Mouse (Mus musculus): ENCODE results near the gene Mdc1.

The Mdc1 gene

DNA sequence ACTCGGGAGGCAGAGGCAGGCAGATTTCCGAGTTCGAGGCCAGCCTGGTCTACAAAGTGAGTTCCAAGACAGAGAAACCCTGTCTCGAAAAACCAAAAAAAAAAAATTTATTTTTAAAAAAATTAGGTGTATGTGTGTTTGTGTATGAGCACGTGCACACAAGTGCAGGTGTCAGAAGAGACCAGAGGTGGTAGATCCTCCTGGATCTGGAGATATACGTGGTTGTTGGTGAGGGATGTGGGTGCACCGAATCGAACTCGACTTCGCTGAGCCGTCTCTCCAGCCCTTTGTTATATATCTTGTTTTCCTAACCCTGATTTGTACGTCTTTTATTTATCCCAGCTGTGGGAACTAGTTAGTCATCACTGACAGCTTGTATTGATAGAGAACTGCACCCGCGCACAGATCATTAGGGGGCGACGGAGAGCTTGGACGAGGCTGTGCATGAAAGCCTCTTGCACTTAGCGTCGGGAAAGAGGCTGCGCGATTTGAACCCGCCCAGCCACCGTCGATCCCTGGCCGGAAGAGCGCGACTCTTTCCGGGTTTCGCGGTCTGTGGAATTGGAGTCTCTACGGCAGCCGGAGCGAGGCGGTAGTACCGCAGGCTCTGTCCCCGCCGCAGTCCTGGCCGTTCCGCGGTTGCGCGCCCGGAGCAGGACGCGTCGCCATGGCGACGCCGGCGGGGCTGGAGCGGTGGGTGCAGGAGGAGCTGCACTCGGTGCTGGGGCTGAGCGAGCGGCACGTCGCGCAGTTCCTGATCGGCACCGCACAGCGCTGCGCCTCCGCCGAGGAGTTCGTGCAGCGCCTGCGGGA is 38.1 kb downstream of the Mdc1 start, which contains the start of gene Dhx16:
Gene Dhx16 (plus strand): TSS at position 575 of the 813 bp plus-strand sequence.
- DNase-seq (ENCODE audit: low read depth, low spot score): peak; percentile 96

DNA sequence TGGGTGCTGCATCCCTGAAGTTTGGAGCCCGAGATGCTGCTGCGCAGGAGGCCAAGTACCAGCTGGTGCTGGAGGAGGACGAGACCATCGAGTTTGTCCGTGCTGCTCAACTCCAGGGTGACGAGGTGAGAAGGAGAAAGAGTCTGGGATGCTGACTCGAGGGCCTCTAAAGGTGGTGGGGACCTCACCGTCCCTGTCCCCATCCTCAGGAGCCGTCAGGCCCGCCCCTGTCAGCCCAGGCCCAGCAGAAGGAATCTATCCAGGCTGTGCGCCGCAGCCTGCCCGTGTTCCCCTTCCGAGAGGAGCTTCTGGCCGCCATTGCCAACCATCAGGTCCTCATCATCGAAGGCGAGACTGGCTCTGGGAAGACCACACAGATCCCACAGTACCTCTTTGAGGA is 41.6 kb downstream of the Mdc1 start:
- DNase-seq (ENCODE audit: low read depth, low spot score): no peak

- DNase-seq (ENCODE audit: low read depth, low spot score): no peak
Measured at GRCm38 (mm10) chr17:35883777-35884176, 42.5 kb downstream of the Mdc1 start.

- DNase-seq (ENCODE audit: low read depth, low spot score): no peak
Measured at GRCm38 (mm10) chr17:35887725-35888124, 46.4 kb downstream of the Mdc1 start.

DNA sequence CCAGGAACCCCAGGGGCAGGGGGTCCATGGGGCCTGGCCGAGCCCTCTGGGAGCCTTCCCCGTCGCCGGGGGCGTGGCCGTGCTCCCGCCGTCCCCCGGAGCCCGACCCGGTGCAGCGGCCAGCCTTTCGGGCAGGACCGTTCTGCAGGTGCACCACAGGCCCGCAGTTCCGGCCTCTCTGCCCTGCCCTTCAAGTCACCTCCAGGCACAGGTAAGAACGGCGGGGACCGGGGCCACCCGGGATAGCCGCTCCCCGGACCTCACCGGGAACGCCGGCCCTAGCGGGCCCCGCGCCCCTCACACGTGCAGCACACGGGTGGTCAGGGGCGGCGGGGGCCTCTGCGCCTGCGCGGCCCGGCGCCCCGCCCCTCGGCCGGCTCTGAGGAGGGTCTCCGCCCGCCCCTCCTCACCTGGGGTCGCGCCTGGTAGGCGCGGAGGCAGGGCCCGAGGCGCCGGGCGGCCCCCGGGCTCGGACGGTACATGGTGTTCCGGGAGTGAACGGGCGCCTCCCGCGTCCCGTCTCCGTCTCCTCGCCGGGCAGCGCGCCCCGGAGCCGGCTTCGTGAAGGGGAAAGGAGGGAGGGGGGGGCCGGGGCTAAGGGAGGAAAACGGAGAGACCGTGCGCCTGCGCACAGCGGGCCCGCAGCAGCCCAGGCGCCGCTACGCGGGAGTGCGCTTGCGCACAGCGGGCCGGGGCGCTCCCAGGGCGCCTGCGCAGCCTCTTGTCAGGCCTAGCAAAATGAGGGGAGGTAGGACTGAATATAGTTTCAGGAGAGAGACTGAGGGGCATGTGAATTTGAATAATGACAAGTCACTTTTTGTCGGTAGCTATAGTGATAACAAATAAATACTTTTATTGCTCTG is 55.7 kb downstream of the Mdc1 start, which contains the start of gene 2310061I04Rik:
Gene 2310061I04Rik (minus strand): TSS at position 651 of the 863 bp plus-strand sequence.
- DNase-seq (ENCODE audit: low read depth, low spot score): peak; percentile 95

- no peak for DNase-seq (ENCODE audit: low read depth, low spot score)
Measured at GRCm38 (mm10) chr17:35897644-35898573, 56.6 kb downstream of the Mdc1 start.

- DNase-seq (ENCODE audit: low read depth, low spot score): no peak
Measured at GRCm38 (mm10) chr17:35900636-35901035, 59.3 kb downstream of the Mdc1 start.

GRCm38 (mm10) chr17:35903343-35903991 is 62.2 kb downstream of the Mdc1 start:
- DNase-seq (ENCODE audit: low read depth, low spot score): no peak

- no peak for DNase-seq (ENCODE audit: low read depth, low spot score)
Measured at GRCm38 (mm10) chr17:35903992-35904355, 62.7 kb downstream of the Mdc1 start.

- no peak for DNase-seq (ENCODE audit: low read depth, low spot score)
Measured at GRCm38 (mm10) chr17:35905587-35905986, 64.3 kb downstream of the Mdc1 start.

- no peak for DNase-seq (ENCODE audit: low read depth, low spot score)
Measured at GRCm38 (mm10) chr17:35907609-35908008, 66.3 kb downstream of the Mdc1 start.
